Mouse (Mus musculus): ENCODE data around the gene Hap1. TPM values are rescaled to one million over a fixed set of nuclear protein-coding genes. Genes with fewer than 3 reads are reported as not detected.

Hap1 gene
- polyA plus RNA-seq, 1 experiment from 2014 or later: 19.6 TPM

- no peak overlapping the region for H3K9ac ChIP-seq
- 89% methylated on average over 5 of the region's 5 CpGs for WGBS
Observed at GRCm38 (mm10) chr11:100301292-100301691, 54.6 kb downstream of the Hap1 start.

GRCm38 (mm10) chr11:100300293-100300692, 55.6 kb downstream of the Hap1 start:
- H3K36me3 ChIP-seq: no peaks in the 10 kb centered on the region
- no peak overlapping the region for H3K27ac ChIP-seq
- 0 out of 2 replicates have a peak, but pooled peaks cover 7% of the 10 kb centered on the region for H3K4me1 ChIP-seq
- ATAC-seq (replicated peaks; ENCODE audit: low FRiP score): no peak
- no peaks in the 10 kb centered on the region for H3K9me3 ChIP-seq (replicated peaks)
- H3K4me3 ChIP-seq (replicated peaks): no peak overlapping the region
- H3K9ac ChIP-seq: no peak overlapping the region
- 12% methylated on average over 5 of the region's 5 CpGs for WGBS
- peak overlapping the region; percentile 7; the same call in 1 of the 2 replicates for H3K4me2 ChIP-seq
- H3K27me3 ChIP-seq: 0 out of 2 replicates have a peak, but pooled peaks cover 6% of the 10 kb centered on the region

More at GRCm38 (mm10) chr11:100301292-100301691, 54.6 kb downstream of the Hap1 start:
- H3K4me1 ChIP-seq: 0 out of 2 replicates have a peak, but pooled peaks cover 6% of the 10 kb centered on the region
- no peak overlapping the region for H3K27ac ChIP-seq
- no peak for ATAC-seq (replicated peaks; ENCODE audit: low FRiP score)
- H3K9me3 ChIP-seq (replicated peaks): no peaks in the 10 kb centered on the region
- H3K27me3 ChIP-seq: 0 out of 2 replicates have a peak, but pooled peaks cover 6% of the 10 kb centered on the region
- H3K4me3 ChIP-seq (replicated peaks): no peak overlapping the region
- H3K36me3 ChIP-seq: no peaks in the 10 kb centered on the region
- H3K4me2 ChIP-seq: no peak overlapping the region

GRCm38 (mm10) chr11:100298274-100299036, 57.5 kb downstream of the Hap1 start:
- Histone ChIP-seq H3K4me2 (peak overlapping the region; percentile 43), H3K27me3 (0 out of 2 replicates have a peak, but pooled peaks cover 6% of the 10 kb centered on the region), H3K36me3 (no peaks in the 10 kb centered on the region), H3K9ac (no peak overlapping the region), H3K27ac (no peak overlapping the region), H3K9me3 (replicated peaks) (no peaks in the 10 kb centered on the region), H3K4me3 (replicated peaks) (peak overlapping the region; percentile 23; the same call in 1 of the 2 replicates), H3K4me1 (0 out of 2 replicates have a peak, but pooled peaks cover 7% of the 10 kb centered on the region)
- WGBS: 19% methylated on average over 18 of the region's 18 CpGs
- ATAC-seq (replicated peaks; ENCODE audit: low FRiP score): 0 out of 2 replicates have a peak, but pooled peaks have one; percentile 49

- 36% methylated on average over 5 of the region's 5 CpGs for WGBS
- H3K4me2 ChIP-seq: peak overlapping the region; percentile 43
Observed at GRCm38 (mm10) chr11:100297801-100298200, 58.1 kb downstream of the Hap1 start.

More at GRCm38 (mm10) chr11:100297801-100298200, 58.1 kb downstream of the Hap1 start:
- 0 out of 2 replicates have a peak, but pooled peaks cover 6% of the 10 kb centered on the region for H3K27me3 ChIP-seq
- ATAC-seq (replicated peaks; ENCODE audit: low FRiP score): no peak
- no peak overlapping the region for H3K9ac ChIP-seq
- H3K36me3 ChIP-seq: no peaks in the 10 kb centered on the region
- H3K27ac ChIP-seq: no peak overlapping the region
- H3K9me3 ChIP-seq (replicated peaks): no peaks in the 10 kb centered on the region
- H3K4me3 ChIP-seq (replicated peaks): no peak overlapping the region
- 0 out of 2 replicates have a peak, but pooled peaks cover 7% of the 10 kb centered on the region for H3K4me1 ChIP-seq

Other genes with a start within 250 kb of the Hap1 start
- 0.51 and 0.57 TPM in 2 replicates for gene Krt13, start 234.6 kb downstream of the Hap1 start, polyA plus RNA-seq (2015; fragmentation: Nextera tagmentation; extraction: Ambion mirVana)
- 5.0 and 14.8 TPM in 2 replicates for gene Krt15, start 220.2 kb downstream of the Hap1 start, polyA plus RNA-seq (2015; fragmentation: Nextera tagmentation; extraction: Ambion mirVana)
- gene Krt19, start 207.5 kb downstream of the Hap1 start, polyA plus RNA-seq (2015; fragmentation: Nextera tagmentation; extraction: Ambion mirVana): 69.7 and 75.3 TPM in 2 replicates
- gene Krt9, start 162.9 kb downstream of the Hap1 start, polyA plus RNA-seq (2015; fragmentation: Nextera tagmentation; extraction: Ambion mirVana): not detected in 2 replicates
- gene Krt14, start 148.6 kb downstream of the Hap1 start, polyA plus RNA-seq (2015; fragmentation: Nextera tagmentation; extraction: Ambion mirVana): 4.9 and 5.8 TPM in 2 replicates
- 0.55 TPM in 1 of 2 replicates, not detected in the other for gene Krt16, start 107.2 kb downstream of the Hap1 start, polyA plus RNA-seq (2015; fragmentation: Nextera tagmentation; extraction: Ambion mirVana)
- 0.51 and 2.4 TPM in 2 replicates for gene Krt17, start 95.1 kb downstream of the Hap1 start, polyA plus RNA-seq (2015; fragmentation: Nextera tagmentation; extraction: Ambion mirVana)
- gene Krt42, start 86.3 kb downstream of the Hap1 start, polyA plus RNA-seq (2015; fragmentation: Nextera tagmentation; extraction: Ambion mirVana): not detected in 2 replicates
- 1,620 and 1,743 TPM in 2 replicates for gene Eif1, start 36.2 kb downstream of the Hap1 start, polyA plus RNA-seq (2015; fragmentation: Nextera tagmentation; extraction: Ambion mirVana)
- not detected in 2 replicates for gene Gast, start 21.7 kb downstream of the Hap1 start, polyA plus RNA-seq (2015; fragmentation: Nextera tagmentation; extraction: Ambion mirVana)
- gene Jup, start 41.6 kb upstream of the Hap1 start, polyA plus RNA-seq (2015; fragmentation: Nextera tagmentation; extraction: Ambion mirVana): 107 and 121 TPM in 2 replicates
- gene P3h4, start 58.7 kb upstream of the Hap1 start, polyA plus RNA-seq (2015; fragmentation: Nextera tagmentation; extraction: Ambion mirVana): 59.0 and 67.2 TPM in 2 replicates
- 130 and 139 TPM in 2 replicates for gene Fkbp10, start 59.6 kb upstream of the Hap1 start, polyA plus RNA-seq (2015; fragmentation: Nextera tagmentation; extraction: Ambion mirVana)
- gene Nt5c3b, start 85.7 kb upstream of the Hap1 start, polyA plus RNA-seq (2015; fragmentation: Nextera tagmentation; extraction: Ambion mirVana): 119 and 121 TPM in 2 replicates
- 0.44 and 0.54 TPM in 2 replicates for gene Klhl10, start 85.8 kb upstream of the Hap1 start, polyA plus RNA-seq (2015; fragmentation: Nextera tagmentation; extraction: Ambion mirVana)
- gene Klhl11, start 116.6 kb upstream of the Hap1 start, polyA plus RNA-seq (2015; fragmentation: Nextera tagmentation; extraction: Ambion mirVana): 8.4 and 10.0 TPM in 2 replicates
- gene Acly, start 171.9 kb upstream of the Hap1 start, polyA plus RNA-seq (2015; fragmentation: Nextera tagmentation; extraction: Ambion mirVana): 151 and 175 TPM in 2 replicates
- gene Ttc25, start 189.5 kb upstream of the Hap1 start, polyA plus RNA-seq (2015; fragmentation: Nextera tagmentation; extraction: Ambion mirVana): 0.99 and 1.1 TPM in 2 replicates
- gene Cnp, start 218.8 kb upstream of the Hap1 start, polyA plus RNA-seq (2015; fragmentation: Nextera tagmentation; extraction: Ambion mirVana): 25.3 and 29.6 TPM in 2 replicates

All from kidney, embryonic 15.5 days (tissue).